Mouse (Mus musculus) megakaryocyte, embryonic 14.5 days (primary cell): Measurements from ENCODE around the gene Dbndd2.

Source experiments
- FLI1 ChIP-seq: IDR thresholded peaks from 2 replicates; pipeline ENCODE4 v1.6.1; 2012; ENCODE audit warnings: low read length, inconsistent platforms, mixed read lengths
- GATA1 ChIP-seq: IDR thresholded peaks from 3 replicates; pipeline ENCODE4 v1.6.1; 2012; ENCODE audit warnings: mixed read lengths, low read length, inconsistent platforms, borderline replicate concordance

- TF ChIP-seq GATA1 (no peak), FLI1 (no peak)
These were observed 11.2 kb downstream of the Dbndd2 start, which contains the start of gene Pigt for GRCm38 (mm10) chr2:164496847-164497690.
